Mouse (Mus musculus): Measurements from ENCODE around the gene Wnt4. TPM values are rescaled to one million over a fixed set of nuclear protein-coding genes. Genes with fewer than 3 reads are reported as not detected.

The Wnt4 gene
- polyA plus RNA-seq, 2 experiments: 16.0 TPM

- Histone ChIP-seq H3K27me3 (ENCODE audit: control insufficient read depth, insufficient read depth, low read length) (no peaks in the 10 kb centered on the region), H3K9me3 (ENCODE audit: control insufficient read depth, low read length) (no peaks in the 10 kb centered on the region), H3K4me1 (ENCODE audit: control insufficient read depth, insufficient read depth, low read length) (peaks cover 4% of the 10 kb centered on the region; the same call in 1 of the 2 replicates), H3K9ac (ENCODE audit: low read depth, low read length, severe bottlenecking) (no peak overlapping the region), H3K4me2 (replicated peaks; ENCODE audit: low read depth, low read length, severe bottlenecking) (no peak overlapping the region), H3K27ac (replicated peaks; ENCODE audit: low read depth, low read length) (no peak overlapping the region), H3K36me3 (ENCODE audit: control insufficient read depth, insufficient read depth, low read length) (peaks cover 33% of the 10 kb centered on the region), H3K4me3 (replicated peaks; ENCODE audit: low read length) (no peak overlapping the region)
- no peak for TF ChIP-seq POLR2A (IDR thresholded peaks at IDR 0.05; ENCODE audit: borderline replicate concordance, extremely low read depth, insufficient read depth, insufficient read length)
- ATAC-seq (ENCODE audit: low FRiP score, low read depth) (peak; percentile 53), DNase-seq (ENCODE audit: low spot score) (no peak)
- 19% methylated on average over 6 of the region's 6 CpGs for WGBS
These were observed 37.3 kb downstream of the Wnt4 start for GRCm38 (mm10) chr4:137314561-137314960.

GRCm38 (mm10) chr4:137315061-137315460, 37.8 kb downstream of the Wnt4 start:
- Histone ChIP-seq H3K4me1 (ENCODE audit: control insufficient read depth, insufficient read depth, low read length) (peaks cover 4% of the 10 kb centered on the region; the same call in 1 of the 2 replicates), H3K36me3 (ENCODE audit: control insufficient read depth, insufficient read depth, low read length) (peaks cover 36% of the 10 kb centered on the region), H3K27ac (replicated peaks; ENCODE audit: low read depth, low read length) (no peak overlapping the region), H3K4me2 (replicated peaks; ENCODE audit: low read depth, low read length, severe bottlenecking) (no peak overlapping the region), H3K9ac (ENCODE audit: low read depth, low read length, severe bottlenecking) (no peak overlapping the region), H3K9me3 (ENCODE audit: control insufficient read depth, low read length) (no peaks in the 10 kb centered on the region), H3K4me3 (replicated peaks; ENCODE audit: low read length) (no peak overlapping the region), H3K27me3 (ENCODE audit: control insufficient read depth, insufficient read depth, low read length) (no peaks in the 10 kb centered on the region)
- no peak for TF ChIP-seq POLR2A (IDR thresholded peaks at IDR 0.05; ENCODE audit: borderline replicate concordance, extremely low read depth, insufficient read depth, insufficient read length)
- ATAC-seq (ENCODE audit: low FRiP score, low read depth): 0 out of 2 replicates have a peak, but pooled peaks have one; percentile 7
- WGBS: 80% methylated on average over 2 of the region's 2 CpGs
- no peak for DNase-seq (ENCODE audit: low spot score)

- TF ChIP-seq POLR2A (IDR thresholded peaks at IDR 0.05; ENCODE audit: borderline replicate concordance, extremely low read depth, insufficient read depth, insufficient read length): no peak
- peaks cover 39% of the 10 kb centered on the region for H3K36me3 ChIP-seq (ENCODE audit: control insufficient read depth, insufficient read depth, low read length)
These were observed 38.9 kb downstream of the Wnt4 start for GRCm38 (mm10) chr4:137316027-137316770.

GRCm38 (mm10) chr4:137324926-137325325, 47.6 kb downstream of the Wnt4 start:
- Histone ChIP-seq H3K4me1 (ENCODE audit: control insufficient read depth, insufficient read depth, low read length) (no peaks in the 10 kb centered on the region), H3K4me3 (replicated peaks; ENCODE audit: low read length) (no peak overlapping the region), H3K9me3 (ENCODE audit: control insufficient read depth, low read length) (no peaks in the 10 kb centered on the region), H3K4me2 (replicated peaks; ENCODE audit: low read depth, low read length, severe bottlenecking) (no peak overlapping the region), H3K27me3 (ENCODE audit: control insufficient read depth, insufficient read depth, low read length) (no peaks in the 10 kb centered on the region), H3K27ac (replicated peaks; ENCODE audit: low read depth, low read length) (no peak overlapping the region), H3K36me3 (ENCODE audit: control insufficient read depth, insufficient read depth, low read length) (peaks cover 70% of the 10 kb centered on the region), H3K9ac (ENCODE audit: low read depth, low read length, severe bottlenecking) (no peak overlapping the region)
- 79% methylated on average over 6 of the region's 6 CpGs for WGBS
- TF ChIP-seq POLR2A (IDR thresholded peaks at IDR 0.05; ENCODE audit: borderline replicate concordance, extremely low read depth, insufficient read depth, insufficient read length): no peak
- no peak for ATAC-seq (ENCODE audit: low FRiP score, low read depth)
- DNase-seq (ENCODE audit: low spot score): no peak

More at GRCm38 (mm10) chr4:137316027-137316770, 38.9 kb downstream of the Wnt4 start:
- Histone ChIP-seq H3K4me3 (replicated peaks; ENCODE audit: low read length) (no peak overlapping the region), H3K9me3 (ENCODE audit: control insufficient read depth, low read length) (no peaks in the 10 kb centered on the region), H3K9ac (ENCODE audit: low read depth, low read length, severe bottlenecking) (no peak overlapping the region), H3K27ac (replicated peaks; ENCODE audit: low read depth, low read length) (no peak overlapping the region), H3K4me1 (ENCODE audit: control insufficient read depth, insufficient read depth, low read length) (peaks cover 4% of the 10 kb centered on the region; the same call in 1 of the 2 replicates), H3K27me3 (ENCODE audit: control insufficient read depth, insufficient read depth, low read length) (no peaks in the 10 kb centered on the region), H3K4me2 (replicated peaks; ENCODE audit: low read depth, low read length, severe bottlenecking) (no peak overlapping the region)
- ATAC-seq (ENCODE audit: low FRiP score, low read depth): no peak
- WGBS: 76% methylated on average over 4 of the region's 4 CpGs
- no peak for DNase-seq (ENCODE audit: low spot score)

GRCm38 (mm10) chr4:137326494-137326893, 49.2 kb downstream of the Wnt4 start:
- peak; percentile 22 for DNase-seq (ENCODE audit: low spot score)
- Histone ChIP-seq H3K4me2 (replicated peaks; ENCODE audit: low read depth, low read length, severe bottlenecking) (no peak overlapping the region), H3K9me3 (ENCODE audit: control insufficient read depth, low read length) (no peaks in the 10 kb centered on the region), H3K27me3 (ENCODE audit: control insufficient read depth, insufficient read depth, low read length) (no peaks in the 10 kb centered on the region), H3K4me1 (ENCODE audit: control insufficient read depth, insufficient read depth, low read length) (no peaks in the 10 kb centered on the region), H3K36me3 (ENCODE audit: control insufficient read depth, insufficient read depth, low read length) (peaks cover 67% of the 10 kb centered on the region), H3K27ac (replicated peaks; ENCODE audit: low read depth, low read length) (0 out of 2 replicates have a peak overlapping the region, but pooled peaks have one; percentile 16), H3K9ac (ENCODE audit: low read depth, low read length, severe bottlenecking) (no peak overlapping the region), H3K4me3 (replicated peaks; ENCODE audit: low read length) (no peak overlapping the region)
- ATAC-seq (ENCODE audit: low FRiP score, low read depth): peak; percentile 50; the same call in 1 of the 2 replicates
- 77% methylated on average over 3 of the region's 3 CpGs for WGBS
- TF ChIP-seq POLR2A (IDR thresholded peaks at IDR 0.05; ENCODE audit: borderline replicate concordance, extremely low read depth, insufficient read depth, insufficient read length): no peak

Measured in limb, embryonic 14.5 days (tissue).